Mouse (Mus musculus): Measurements from ENCODE around the gene Bace2.

Gene Bace2

GRCm38 (mm10) chr16:97474671-97475070, 118.1 kb downstream of the Bace2 start:
- no peak for DNase-seq

- DNase-seq: no peak
Measured at GRCm38 (mm10) chr16:97475581-97475980, 119.0 kb downstream of the Bace2 start.

GRCm38 (mm10) chr16:97476524-97476923, 120.0 kb downstream of the Bace2 start:
- no peak for DNase-seq

- no peak for DNase-seq
Measured at GRCm38 (mm10) chr16:97478655-97479054, 122.1 kb downstream of the Bace2 start.

GRCm38 (mm10) chr16:97492369-97492768, 135.8 kb downstream of the Bace2 start:
- DNase-seq: no peak

All from B cell, adult 2 months (primary cell).